Mouse (Mus musculus): ENCODE data around the gene Txn1.
A peak's percentile ranks its signal among the peaks of the same experiment; 100 is the strongest.

Gene Txn1

DNA sequence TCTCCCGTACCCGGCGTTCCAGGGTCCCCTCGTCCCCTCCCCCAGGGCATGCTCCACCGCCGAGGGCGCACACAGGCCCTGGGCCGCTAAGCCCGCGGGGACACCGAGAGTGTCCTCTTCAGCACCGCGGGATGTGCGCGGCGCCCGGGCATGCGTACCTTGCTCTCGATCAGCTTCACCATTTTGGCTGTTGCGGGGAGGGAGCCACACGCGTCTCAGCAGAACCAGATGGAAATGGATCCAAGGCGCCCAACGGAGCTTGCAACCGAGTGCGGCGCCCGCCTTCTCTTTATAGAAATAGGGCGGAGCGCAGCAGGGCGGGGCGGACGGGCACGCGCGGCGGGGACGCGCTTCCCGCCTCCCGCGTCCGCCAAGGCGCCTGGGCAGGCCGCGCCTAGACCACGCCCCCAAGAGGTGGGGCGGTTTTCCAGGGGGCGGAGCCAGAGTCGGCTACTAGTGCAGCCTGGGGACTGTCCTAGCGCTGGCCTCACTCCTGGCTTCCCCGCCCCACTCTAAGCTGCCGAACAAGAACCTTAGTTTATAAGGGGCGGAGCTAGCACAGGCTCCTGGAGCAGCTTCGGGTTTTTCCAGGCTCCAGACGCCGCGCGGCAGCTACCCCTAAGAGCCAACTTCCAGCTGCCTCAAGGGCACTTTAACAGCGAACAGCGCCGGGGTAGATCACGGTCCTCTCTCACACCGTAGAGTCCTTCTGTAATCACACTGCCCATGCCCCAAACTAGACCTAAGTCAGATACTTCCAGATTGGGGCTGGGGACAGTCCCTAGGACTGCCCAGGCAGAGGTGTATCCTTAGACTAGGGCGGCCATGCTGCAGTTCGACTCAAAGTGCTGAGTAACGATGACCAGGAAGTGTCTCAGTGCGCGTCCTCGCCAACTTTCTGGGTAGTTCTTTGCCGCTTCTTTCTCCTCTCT is at the start of gene Txn1:
Gene Txn1 (minus strand): TSS at position 383 of the 932 bp plus-strand sequence.
- peak; percentile 83 for DNase-seq (ENCODE audit: low spot score)

DNA sequence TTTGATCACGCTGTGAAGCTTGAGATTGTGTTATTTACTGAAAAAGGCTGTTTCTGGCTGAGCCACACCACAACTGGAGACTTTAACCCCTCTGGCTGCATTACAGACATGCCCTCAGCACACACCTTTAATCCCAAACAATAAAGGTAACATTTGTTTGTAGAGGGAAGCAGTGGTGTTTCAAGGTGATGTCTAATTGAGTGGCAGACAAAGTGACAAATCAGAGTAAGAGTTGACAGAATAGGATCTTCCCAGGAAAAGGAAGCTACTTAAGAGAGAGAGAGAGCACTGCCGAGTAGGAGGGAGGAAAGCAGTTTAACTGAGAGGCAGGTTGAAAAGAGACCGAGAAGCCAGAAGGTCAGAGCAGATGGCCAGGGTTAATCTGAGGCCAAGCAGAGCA is 47.3 kb upstream of the Txn1 start:
- no peak for DNase-seq (ENCODE audit: low spot score)

DNA sequence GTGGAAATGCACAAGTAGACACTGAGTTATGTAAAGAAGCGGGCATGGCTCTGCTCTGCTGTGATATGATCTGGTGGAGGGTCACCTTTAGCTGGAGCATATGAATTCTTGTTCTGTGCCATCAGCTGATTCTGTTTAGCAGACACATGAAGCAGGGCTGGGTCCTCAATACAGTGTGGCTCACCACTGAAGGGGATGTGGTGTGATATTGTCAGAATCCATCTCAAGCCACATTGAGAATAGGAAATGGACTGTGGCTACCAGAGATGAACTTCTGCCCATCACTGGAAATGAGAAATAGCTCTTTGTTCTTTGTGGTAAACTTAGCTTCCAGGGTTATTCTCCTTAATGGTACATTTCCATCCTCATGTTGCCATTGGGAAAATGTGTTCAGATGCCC is 35.2 kb upstream of the Txn1 start:
- DNase-seq (ENCODE audit: low spot score), result no peak

DNA sequence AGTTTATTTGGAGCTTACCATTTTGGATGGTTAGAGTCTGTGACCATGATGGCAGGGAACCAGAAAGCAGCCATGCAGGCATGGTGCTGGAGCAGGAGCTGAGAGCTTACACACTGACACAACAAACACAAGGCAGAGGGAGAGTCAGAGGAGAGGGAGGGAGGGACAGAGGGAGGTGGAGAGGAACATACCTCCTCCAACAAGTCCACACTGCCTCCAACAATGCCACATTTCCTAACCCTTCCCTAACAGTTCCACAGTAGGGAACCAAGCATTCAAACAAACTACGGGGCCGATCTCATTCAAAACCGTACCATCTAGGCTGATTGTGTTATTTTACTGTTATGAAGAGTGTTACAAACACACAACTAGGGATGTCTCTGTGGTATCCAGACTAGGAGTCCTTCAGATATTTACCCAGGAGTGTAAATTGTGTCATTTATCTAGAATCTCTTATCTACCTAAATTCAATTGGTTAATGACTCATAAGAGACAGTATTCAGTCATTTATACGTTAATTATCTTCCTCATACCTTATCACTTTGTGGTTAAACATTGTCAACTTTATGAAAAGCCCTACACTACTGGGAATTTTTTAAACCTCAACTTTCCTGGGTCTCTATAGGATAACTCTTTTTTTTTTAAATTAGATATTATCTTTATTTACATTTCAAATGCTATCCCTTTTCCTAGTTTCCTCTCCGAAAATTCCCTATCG is 18.3 kb upstream of the Txn1 start:
- DNase-seq (ENCODE audit: low spot score), result no peak

DNA sequence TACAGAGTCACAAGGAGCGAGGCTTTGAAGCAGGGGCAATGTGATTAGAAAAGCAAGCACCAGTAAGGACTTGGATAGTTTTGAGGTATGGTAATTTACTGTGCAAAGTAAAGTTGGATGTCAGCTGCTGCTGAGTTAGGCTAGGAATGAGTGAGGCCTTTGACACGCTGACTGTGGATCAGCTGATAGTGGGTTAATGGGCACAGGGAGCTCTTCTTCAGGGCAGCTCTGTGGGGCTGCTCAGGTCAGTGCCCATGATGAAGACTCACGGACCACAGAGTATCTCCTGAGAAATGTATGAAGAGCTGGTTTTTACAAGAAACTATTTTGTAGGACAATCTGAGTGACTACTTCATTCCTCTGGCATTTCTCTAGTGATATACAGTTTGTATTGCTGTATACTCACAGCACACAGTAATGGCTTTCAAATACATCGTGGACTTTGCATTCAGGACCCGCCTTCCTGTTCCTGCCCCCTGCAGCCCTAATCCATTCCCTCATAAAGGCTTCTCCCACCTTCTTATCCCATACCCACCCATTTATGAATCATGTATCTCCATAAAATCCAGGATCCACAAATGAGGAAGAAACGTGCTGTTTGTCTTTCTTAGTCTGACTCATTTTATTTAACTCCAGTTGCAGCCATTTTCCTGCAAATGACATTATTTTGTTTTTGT is 17.5 kb upstream of the Txn1 start:
- DNase-seq (ENCODE audit: low spot score), result no peak

DNA sequence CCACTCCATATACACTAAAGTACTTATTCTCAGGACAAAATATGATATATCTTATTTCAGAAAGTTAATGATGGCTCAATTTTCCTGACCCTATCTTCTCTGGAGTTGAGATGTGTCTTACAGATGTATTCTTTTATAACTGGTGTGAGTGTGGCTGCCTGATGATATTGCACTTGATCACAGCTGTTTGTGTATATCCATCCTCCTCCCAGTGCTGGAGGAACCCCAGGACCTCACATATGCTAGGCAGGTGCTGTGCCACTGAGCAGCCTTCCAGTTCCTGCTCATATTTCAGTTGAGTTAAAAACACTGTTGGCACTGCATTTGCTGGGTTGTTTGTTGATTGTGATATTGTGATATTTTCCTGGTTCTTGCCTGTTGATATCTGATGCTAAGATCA is 14.1 kb upstream of the Txn1 start:
- DNase-seq (ENCODE audit: low spot score), result no peak

DNA sequence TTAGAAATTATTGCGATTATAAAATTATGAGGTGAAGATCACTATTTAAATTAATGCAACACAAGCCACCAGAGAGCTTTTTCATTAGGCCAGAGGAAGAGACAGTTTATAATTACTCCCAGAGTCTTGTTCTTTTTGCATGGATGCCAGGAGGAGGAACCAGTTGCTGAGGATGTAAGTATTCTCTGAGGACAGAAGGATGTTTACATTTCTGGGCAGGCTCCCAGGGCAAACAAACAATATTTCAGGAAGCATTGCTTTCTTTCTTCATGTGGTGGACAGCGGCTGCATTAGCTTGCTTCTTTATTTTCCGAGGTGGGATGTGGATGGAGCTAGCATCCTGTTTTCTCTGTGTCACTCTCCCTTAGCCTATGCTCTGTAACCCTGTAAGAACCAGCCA is 11.0 kb upstream of the Txn1 start:
- DNase-seq (ENCODE audit: low spot score), result no peak

DNA sequence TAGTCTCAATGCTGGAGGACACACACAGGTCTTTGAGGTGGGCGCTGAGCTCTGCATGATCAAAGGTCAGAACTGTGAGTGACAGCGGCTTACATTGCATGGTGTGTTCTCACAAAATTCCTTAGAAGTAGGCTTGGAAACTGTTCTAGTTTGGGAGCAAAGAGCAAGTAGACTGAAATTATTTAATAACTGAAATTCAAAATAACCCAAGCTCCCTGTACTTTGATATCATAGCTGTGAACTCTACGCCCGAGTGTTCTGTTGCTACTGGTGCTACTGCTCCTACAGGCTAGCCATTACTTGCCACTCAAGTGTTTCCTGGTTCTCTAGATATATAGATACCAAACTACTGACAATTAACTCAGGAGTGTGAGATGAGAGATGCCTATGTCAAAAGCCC is 9.3 kb upstream of the Txn1 start:
- DNase-seq (ENCODE audit: low spot score), result no peak

DNA sequence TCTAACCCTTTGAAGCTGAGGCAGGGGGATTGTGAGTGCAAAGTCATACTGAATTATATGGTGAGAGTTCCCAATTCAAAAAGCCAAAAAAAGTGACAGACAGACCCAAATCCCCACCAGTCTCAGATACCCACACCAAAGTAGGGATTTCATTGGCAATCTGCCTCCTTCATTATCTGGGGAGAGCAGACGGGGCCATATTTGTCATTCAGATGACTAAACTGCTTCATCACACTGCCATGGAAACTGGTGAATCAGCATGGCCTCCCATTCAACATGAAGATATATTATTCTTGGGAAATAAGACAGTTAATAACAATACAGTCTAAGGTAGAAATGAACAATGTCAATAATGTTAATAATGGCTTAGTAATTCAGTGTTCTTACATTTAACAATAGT is 7.9 kb upstream of the Txn1 start:
- no peak for DNase-seq (ENCODE audit: low spot score)

DNA sequence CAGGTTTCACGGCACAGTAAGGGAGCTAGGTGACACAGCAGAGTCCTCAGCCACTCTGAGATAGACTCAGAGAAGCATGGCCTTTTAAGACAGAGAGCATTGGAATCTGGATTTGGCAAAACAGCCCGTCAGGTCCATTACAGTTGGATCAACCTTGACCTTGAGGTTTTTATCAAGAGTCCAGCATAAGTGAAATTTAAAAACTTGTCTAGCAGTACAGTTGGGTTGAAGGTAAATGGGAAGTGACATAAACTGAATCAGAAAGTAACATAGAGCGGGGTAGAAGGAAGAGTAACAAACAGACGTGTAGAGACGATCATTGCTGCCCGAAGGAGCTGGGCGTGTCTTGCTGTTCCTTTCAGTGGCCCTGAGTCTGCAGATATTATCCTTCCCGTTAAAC is 2.8 kb upstream of the Txn1 start:
- DNase-seq (ENCODE audit: low spot score), result no peak

DNA sequence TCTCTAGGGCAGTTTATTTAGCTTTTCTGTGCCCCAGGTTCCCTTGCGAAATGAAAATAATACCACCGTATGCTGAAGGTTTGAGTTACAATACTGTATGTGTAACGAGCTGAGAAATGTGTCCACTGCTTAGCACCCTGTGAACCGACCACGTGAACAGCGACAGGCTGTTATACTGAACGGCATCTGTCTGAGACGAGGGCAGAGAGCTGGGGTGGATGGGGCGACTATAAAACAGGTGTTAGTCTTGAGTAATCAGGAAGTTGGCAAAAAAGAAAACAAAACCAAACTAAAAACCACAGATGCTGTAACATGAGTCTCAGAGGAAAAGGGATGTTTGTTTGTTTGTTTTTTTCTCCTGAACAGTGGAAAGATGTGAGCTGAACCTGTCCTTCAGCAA is 1.9 kb upstream of the Txn1 start:
- no peak for DNase-seq (ENCODE audit: low spot score)

DNA sequence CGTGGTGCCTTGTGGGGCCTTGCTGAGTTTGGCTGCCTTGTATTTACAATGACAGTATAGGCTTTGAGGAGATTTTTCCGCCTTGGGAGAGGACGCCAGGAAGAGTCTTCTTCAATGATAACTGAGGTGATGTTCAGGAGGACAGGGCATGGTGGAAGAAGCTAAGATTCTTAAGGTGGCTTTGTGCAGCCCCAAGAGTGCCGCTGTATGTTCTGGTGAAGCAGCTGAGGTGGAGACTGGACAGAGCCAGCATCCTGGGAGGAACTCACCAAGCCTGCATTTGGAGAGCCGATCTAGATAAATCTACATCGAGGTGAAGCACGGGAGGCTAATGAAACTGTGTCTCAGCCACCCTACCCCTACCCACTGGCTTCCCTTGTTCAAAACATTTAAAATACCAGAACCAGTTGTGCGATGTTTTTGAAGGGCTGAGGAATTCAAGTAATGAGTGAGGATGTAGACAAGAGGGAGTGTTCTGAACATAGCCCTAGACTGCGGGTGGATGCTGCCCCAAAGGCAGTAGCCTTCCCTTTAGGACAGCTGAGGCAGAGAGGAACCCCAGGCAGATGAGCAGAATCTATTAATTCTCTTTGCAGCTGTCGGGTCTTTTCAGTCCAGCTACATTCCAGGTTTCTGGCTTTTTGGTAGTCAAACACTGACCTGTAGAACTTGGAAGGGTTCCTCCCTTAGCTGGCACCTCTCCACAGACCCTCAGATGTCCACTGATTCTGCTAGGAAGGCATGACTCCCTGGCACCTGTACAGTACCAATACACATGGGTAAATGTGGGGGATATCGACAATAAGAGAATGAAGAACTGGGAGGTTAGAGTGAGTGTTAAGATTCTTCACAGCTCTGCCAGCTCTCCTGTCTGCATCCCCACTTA is 1.2 kb upstream of the Txn1 start:
- DNase-seq (ENCODE audit: low spot score), result no peak

DNA sequence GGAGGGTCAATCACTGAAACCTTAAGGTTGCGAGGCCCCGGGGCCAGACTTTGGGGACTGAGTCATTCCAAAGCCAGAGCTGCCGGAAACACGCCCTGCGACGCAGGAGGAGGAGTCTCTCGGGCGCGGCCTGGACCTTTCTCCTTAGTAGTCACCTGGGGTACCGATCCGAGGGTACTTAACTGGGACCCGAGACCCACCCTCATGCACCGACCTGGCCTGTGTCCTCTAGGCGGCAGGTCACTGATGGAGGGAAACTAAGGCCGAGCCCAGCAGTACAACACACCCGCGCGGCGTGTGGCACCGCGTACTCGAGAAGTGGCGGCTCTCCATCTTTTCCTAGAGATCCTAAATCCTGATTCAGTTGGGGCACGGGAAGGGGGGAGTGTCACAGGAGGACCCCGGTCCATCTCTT is 660 bp downstream of the Txn1 start:
- no peak for DNase-seq (ENCODE audit: low spot score)

DNA sequence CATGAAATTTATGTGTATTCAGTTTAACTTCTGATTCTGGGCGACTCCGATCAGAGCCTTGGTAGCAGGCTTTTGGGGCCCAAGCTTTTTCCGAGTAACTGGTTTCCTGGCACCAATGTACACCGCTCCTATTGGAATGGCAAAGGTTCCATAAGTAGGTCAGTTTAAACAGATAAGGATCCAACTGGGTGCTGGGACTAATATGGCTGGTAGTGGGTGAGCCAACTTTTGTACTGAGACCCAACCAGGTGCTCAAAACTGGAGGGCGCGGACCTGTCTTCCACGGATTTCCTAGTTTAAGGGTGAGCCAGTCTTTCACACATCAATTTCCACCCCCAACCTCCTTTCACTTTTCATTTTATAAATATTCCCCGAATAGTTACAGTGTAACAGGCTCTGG is 1.2 kb downstream of the Txn1 start:
- no peak for DNase-seq (ENCODE audit: low spot score)

DNA sequence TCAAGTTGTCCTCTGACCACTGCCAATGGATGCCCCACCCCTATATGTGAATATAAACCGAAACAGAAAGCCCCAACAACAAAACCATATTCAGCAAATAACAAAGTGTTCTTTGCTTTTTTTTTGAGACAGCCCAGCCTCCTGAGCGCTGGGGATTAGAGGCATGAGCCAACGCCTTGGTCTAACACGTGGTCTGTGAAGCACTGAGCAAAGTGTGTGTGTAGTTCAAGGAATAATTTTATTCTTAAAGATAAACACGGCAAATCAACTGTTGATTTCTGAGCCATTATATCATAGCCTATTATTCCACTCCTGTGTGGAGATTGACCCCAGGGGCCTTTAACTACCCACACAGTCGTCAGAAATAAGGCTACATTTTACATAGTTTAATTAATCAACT is 1.6 kb downstream of the Txn1 start:
- DNase-seq (ENCODE audit: low spot score), result no peak

DNA sequence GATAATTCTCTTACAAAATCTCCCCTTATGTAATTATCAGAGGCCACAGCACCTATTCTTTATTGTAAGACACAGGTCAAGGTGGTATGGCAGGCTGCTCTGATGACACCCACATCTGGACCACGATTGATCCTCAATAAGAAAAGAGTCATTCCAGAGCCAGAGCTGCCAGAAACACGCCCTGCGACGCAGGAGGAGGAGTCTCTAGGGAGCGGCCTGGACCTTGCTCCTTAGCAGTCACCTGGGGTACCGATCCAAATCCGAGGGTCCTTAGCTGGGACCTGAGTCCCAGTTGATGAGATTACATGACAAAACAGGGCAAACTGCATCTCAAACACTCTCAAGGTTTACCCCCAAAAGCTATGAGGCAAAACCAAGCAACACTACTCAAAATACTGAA is 2.4 kb downstream of the Txn1 start:
- no peak for DNase-seq (ENCODE audit: low spot score)

DNA sequence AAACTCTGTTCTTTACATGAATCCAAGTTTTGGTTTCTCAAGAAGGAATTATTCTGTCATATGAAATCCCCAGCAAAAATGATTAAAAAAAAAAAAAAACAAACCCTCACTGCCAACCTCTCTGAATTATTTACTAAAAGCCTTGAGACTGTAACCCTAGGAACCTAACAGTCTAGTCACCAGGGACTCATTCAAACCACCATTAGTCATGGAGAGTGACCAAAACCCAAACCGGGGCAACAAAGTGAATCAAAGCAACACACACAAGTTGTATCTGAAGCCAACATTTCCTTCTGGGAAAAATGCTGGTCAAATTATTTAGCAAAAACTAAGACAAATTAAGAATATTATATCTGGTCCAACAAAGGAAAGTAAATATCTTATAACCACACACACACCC is 3.3 kb downstream of the Txn1 start:
- no peak for DNase-seq (ENCODE audit: low spot score)

DNA sequence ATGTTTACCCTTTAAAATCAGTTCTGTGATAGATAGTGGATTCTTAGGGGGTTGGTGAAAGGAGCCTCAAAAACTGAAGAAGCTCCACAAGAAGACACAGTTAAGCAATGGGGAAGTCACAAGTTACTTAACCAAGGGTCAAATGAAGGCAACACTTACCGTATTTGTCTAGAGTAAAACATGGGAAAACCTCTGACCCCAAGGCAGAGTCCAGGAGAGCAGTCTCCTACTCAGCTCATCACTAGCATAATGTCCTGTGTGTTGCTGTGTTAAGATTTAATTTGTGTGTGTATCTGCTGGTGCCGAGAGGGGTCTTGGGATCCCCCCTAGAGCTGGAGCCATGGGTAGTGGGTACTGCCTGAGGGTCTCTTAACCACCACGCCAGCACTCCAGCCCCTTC is 3.8 kb downstream of the Txn1 start:
- DNase-seq (ENCODE audit: low spot score), result no peak

DNA sequence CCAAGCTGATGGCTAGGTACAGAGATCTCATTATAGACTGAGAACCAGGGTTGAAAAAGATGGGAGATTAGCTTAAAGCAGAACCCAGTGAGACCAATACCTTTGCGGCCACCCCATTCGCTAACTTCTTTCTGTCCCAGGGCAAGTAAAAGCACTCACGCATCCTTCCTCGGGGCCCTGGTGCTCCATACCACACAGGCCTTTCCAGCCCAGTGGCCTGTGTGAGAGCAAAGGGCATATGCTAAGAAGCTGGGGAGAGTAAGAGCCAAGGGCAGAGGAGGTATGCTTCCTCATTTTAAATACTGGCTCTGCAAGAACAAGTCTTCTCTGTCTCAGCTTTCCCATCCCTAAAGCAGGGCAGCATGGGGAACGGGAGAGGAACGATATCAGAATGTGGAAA is 6.3 kb downstream of the Txn1 start:
- no peak for DNase-seq (ENCODE audit: low spot score)

DNA sequence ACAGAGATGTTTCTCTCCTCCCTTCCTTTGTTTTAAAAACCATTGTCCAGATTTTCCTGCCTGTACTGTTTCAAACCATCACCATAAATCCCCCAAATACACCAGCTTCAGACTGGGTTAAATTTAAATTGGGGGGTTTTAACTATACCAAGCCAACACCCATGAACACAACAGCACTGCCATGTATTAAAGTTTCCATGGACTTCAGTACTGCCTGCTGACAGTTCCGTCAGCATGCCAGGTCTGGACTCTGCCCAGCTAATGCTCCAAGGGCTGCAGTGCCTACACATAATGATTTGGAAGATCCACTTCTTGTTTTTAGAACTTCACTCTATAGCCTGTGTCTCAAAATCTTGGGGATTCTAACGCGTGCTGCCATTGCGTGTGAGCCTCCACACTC is 8.7 kb downstream of the Txn1 start:
- DNase-seq (ENCODE audit: low spot score), result no peak

DNA sequence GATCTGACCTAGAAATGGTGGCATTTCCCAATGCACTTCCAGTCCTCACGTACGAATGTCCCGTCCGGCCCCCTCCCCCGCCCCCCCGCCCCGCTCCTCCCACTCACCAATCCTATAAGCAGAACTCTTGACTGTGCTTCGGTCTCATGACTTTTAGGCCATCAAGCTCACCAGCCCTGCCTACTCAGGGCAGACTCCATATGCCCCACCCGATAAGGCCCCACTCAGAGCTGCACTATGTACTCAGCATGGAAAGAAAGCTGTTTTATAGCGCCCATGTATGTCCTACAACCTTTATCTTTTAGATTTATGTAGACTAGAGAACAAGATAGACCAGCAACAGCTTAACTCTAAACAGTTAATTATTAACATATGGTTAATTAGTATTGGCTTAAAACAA is 9.2 kb downstream of the Txn1 start:
- no peak for DNase-seq (ENCODE audit: low spot score)

DNA sequence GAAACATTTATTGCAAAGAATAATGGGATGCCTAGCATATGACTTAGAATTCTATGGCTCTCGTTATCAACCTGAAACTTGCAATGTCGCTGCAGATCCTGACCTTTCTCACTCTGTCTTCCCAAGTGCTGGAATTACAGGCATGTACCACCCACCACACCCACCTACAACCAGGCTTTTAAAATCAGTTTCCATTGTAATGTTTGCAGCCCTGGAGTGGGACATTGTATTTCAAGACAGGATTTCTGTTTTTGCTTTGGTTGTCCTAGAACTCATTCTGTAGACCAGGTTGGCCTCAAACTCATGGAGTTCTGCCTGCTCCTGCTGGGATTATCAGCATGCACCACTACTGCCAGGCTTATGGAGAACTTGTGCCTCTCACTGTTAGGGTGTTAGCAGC is 13.3 kb downstream of the Txn1 start:
- no peak for DNase-seq (ENCODE audit: low spot score)

Data from layer of hippocampus, adult 9-10 months (tissue).